Mouse (Mus musculus) lung, postnatal 0 days (tissue): ENCODE results near the gene Ulk1.

Experiments used
- CTCF ChIP-seq: IDR thresholded peaks from 2 replicates; pipeline ENCODE4 v1.5.1; 2016; ENCODE audit warnings: antibody characterized with exemption, mild to moderate bottlenecking
- EP300 ChIP-seq: IDR thresholded peaks from 2 replicates; pipeline ENCODE4 v1.6.1; 2016; ENCODE audit warnings: antibody characterized with exemption, mild to moderate bottlenecking, control low read depth

DNA sequence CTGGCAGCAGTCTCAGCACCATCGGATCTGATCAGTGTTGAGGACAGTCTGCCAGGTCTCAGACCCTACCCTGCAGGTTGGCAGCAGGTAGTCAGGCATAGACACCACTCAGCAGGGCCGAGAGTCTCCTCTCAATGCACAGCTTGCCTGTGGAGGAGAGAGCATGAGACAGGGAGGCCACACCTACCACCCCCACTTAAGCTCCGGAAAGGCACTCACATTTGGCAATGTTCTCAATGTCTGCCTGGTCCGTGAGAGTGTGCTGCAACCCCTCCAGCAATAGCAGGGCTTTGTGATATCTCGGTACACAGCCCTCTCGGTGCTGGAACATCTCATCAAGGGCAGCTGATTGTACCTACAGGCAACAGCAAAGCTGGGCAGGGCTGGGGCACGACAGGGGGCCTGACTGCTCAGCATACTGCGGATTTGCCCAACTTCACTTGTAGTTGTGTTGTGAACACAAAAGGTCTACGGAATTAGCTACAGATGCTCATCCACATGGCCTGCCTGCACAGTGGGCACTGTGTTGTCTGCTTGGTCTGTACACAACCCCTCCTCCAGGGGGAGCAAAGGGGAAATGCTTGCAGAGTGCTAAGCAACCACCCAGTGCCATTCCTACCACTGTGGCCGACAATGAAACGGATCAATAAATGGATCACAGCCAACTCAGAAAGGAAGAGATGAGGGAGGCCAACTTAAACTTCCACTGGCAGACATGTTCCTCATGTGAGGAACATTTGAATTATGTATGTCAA is 23.6 kb downstream of the Ulk1 start:
- TF ChIP-seq CTCF, result peak; percentile 43
- no peak for TF ChIP-seq EP300
